Mouse (Mus musculus) lung, adult 2 months (tissue): Measurements from ENCODE around the gene Map4k5. TPM values are rescaled to one million over a fixed set of nuclear protein-coding genes. Genes with fewer than 3 reads are reported as not detected.

Source experiments
- DNase-seq: peaks from one replicate; pipeline ENCODE4 v3.0.0; 2022
- H3K4me1 ChIP-seq: fragments of 200-500 bp; 2 replicates; pipeline ENCODE4 v1.6.1; 2011; ENCODE audit warnings: low read length; ENCODE audit not compliant: control insufficient read depth, insufficient read depth
- H3K4me3 ChIP-seq: fragments of 200-500 bp; replicated peaks from 2 replicates; pipeline ENCODE3; 2011; ENCODE audit warnings: low read depth, mild to moderate bottlenecking, control low read depth, low read length; ENCODE audit errors: extremely low read depth
- CTCF ChIP-seq: fragments of 200-500 bp; IDR thresholded peaks from 2 replicates; pipeline ENCODE4 v1.5.1; 2011; ENCODE audit warnings: mild to moderate bottlenecking, low read length, control low read depth; ENCODE audit not compliant: insufficient read depth
- POLR2A ChIP-seq: fragments of 200-500 bp; IDR thresholded peaks from 2 replicates; pipeline ENCODE4 v1.6.1; 2011; ENCODE audit warnings: low read depth, mild to moderate bottlenecking, control low read depth, low read length, borderline replicate concordance; ENCODE audit errors: extremely low read depth
- WGBS: fragments of 180-500 bp; shearing (Covaris S2); methylation state at CpG from one replicate; pipeline ENCODE4 v1.1.7; 2018; 5-methylcytosine and 5-hydroxymethylcytosine counted together
- polyA plus RNA-seq: library from polyadenylated mRNA; depleted of rRNA; stranded (reverse); fragments of >200 nt; gene quantifications from 2 replicates; pipeline ENCODE4 v1.2.3, GENCODE M21; 2012; rRNA removed

The Map4k5 gene
- polyA plus RNA-seq, 1 experiment: 11.4 TPM

DNA sequence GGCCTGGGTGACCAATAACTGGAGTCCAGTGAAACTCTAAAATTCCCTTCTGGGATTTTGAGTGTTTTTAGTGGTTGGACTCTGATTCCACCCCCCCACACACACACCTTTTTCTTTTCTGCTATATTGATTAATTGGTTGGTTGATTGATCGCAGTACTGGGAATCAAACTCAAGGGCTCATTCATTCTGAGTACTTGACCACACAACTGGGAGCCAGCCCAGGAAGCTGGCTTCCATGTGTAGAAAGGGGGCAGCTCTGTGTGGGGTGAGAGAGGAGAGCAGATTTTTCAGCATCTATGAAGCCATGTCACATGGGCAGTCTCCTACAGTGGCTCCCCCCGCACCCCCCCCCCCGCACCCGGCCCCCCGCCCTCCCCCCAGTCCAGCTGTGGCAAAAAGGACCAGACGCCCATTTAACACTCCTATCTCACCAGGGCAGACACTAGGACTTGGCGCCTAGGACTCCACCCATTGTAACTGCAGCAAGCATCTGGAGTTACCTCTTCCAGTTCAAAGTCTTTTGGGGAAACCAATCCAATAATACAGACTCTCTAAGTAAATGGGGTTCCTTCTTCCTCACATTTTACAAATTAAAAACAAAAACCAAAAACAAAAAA lies 133.6 kb downstream of the Map4k5 start:
- DNase-seq: no peak

DNA sequence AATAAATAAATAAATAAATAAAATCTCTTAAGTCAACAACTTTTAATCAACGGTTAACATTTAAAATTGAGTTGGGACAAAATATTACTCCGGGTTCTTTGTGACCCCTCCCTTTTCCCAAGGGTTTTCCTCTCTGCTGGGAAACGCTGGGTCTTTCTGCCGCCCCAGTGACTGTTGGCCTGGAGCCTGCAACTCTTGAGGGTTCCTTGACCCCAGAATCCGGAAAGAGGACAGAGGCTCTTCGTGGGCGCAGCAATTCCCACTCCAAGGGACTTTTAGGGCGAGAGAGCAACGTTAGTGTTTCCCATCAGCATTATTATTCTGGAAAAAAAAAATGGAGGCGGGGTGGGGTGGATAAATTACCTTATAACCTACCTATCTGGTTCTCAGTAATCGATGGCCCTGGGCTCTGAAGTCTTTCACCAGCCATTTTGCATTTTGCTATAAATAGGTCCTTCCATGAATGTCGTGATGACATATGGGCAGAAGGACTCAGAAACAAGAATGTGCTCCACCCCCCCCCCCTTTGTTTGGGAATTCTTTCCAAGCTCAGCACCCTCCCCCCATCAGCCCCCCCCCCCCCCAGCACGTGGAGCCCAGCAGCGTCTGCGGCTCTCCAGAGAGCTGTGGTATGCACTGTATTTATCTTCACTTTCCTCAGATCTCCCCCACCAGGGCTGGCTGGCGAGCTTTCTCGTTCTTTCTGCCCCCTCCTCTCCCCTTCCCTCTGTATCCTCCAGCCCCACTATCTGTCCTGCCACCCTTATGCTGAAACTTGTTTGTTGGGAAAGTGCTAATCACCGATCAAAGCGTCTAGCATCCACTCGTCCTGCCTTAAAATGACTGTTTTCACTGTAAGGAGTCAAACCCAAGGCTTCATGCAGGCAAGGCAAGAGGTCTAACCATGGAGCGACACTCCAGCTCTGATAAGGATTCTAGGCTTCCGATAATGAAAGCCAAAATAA lies 134.5 kb downstream of the Map4k5 start:
- WGBS: 10% methylated on average over 22 of the region's 22 CpGs
- no peak for DNase-seq
- H3K4me3 ChIP-seq: no peak overlapping the region

More for the DNA sequence above, 133.6 kb downstream of the Map4k5 start:
- 39% methylated on average over 7 of the region's 7 CpGs for WGBS
- peaks cover 3% of the 10 kb centered on the region for H3K4me1 ChIP-seq
- H3K4me3 ChIP-seq: no peak overlapping the region
- TF ChIP-seq POLR2A: no peak
- no peak for TF ChIP-seq CTCF

GRCm38 (mm10) chr12:69757418-69758141 lies 135.4 kb downstream of the Map4k5 start:
- DNase-seq: peak; percentile 62
- H3K4me3 ChIP-seq: peak overlapping the region; percentile 9
- WGBS: 4% methylated on average over 22 of the region's 22 CpGs
- peaks cover 3% of the 10 kb centered on the region for H3K4me1 ChIP-seq
- TF ChIP-seq POLR2A (0 out of 2 replicates have a peak, but pooled peaks have one; percentile 18), CTCF (peak; percentile 69)

More for the DNA sequence above, 134.5 kb downstream of the Map4k5 start:
- peaks cover 3% of the 10 kb centered on the region for H3K4me1 ChIP-seq
- no peak for TF ChIP-seq POLR2A
- no peak for TF ChIP-seq CTCF

DNA sequence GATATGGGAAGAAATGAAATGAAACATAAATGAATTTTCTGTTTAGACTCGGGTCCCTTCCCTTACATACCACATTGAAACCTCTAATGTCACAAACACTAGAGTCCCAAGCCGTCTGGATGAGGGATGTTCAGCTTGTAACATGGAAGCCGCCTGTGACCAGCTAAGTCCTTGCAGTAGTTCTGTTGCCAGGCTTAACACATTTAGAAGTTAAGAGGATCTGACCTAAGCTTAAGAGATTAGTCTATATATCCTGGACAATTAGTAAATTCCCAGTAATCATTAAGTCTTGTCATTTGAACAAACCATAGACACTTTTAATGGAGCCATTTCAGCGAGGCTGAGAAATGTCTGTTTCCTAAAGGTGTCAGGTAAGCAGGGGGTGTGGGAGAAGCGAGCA lies 137.0 kb downstream of the Map4k5 start:
- no peak for DNase-seq
- WGBS: 83% methylated on average over 5 of the region's 5 CpGs
- peaks cover 3% of the 10 kb centered on the region for H3K4me1 ChIP-seq
- no peak overlapping the region for H3K4me3 ChIP-seq
- no peak for TF ChIP-seq CTCF
- no peak for TF ChIP-seq POLR2A

GRCm38 (mm10) chr12:69753936-69754335 lies 139.1 kb downstream of the Map4k5 start:
- TF ChIP-seq POLR2A (no peak), CTCF (no peak)

More at GRCm38 (mm10) chr12:69753936-69754335, 139.1 kb downstream of the Map4k5 start:
- Histone ChIP-seq H3K4me1 (peaks cover 2% of the 10 kb centered on the region), H3K4me3 (no peak overlapping the region)
- 70% methylated on average over 5 of the region's 5 CpGs for WGBS
- DNase-seq: no peak

Other genes starting within 250 kb of the Map4k5 start
- gene Sos2, start 211.3 kb downstream of the Map4k5 start, polyA plus RNA-seq: 17.6 and 25.1 TPM in 2 replicates
- 1.6 and 3.9 TPM in 2 replicates for gene L2hgdh, start 168.3 kb downstream of the Map4k5 start, polyA plus RNA-seq
- gene Atp5s, start 168.2 kb downstream of the Map4k5 start, polyA plus RNA-seq: 12.4 and 14.2 TPM in 2 replicates
- gene Cdkl1, start 101.9 kb downstream of the Map4k5 start, polyA plus RNA-seq: 1.3 and 1.8 TPM in 2 replicates
- gene Atl1, start 586 bp downstream of the Map4k5 start, polyA plus RNA-seq: 1.3 and 2.0 TPM in 2 replicates
- gene Sav1, start 93.8 kb upstream of the Map4k5 start, polyA plus RNA-seq: 24.5 and 37.4 TPM in 2 replicates
- gene Nin, start 220.5 kb upstream of the Map4k5 start, polyA plus RNA-seq: 14.9 and 18.9 TPM in 2 replicates